Mouse (Mus musculus): Measurements from ENCODE around the gene Tet1. TPM values are rescaled to one million over a fixed set of nuclear protein-coding genes. Genes with fewer than 3 reads are reported as not detected.

Tet1 gene
- total RNA-seq, 2 experiments from 2014 or later, result 49.3 to 51.1 TPM

Other genes starting within 250 kb of the Tet1 start
- 1 to 10 TPM; 3.2 to 4.2 TPM for gene Stox1, start 182.9 kb downstream of the Tet1 start, total RNA-seq (2021)
- gene Ccar1, start 116.7 kb downstream of the Tet1 start, total RNA-seq (2021), result 10 to 100 TPM; 64.6 to 68.3 TPM
- gene Slc25a16, start 11.6 kb upstream of the Tet1 start, total RNA-seq (2021), result 10 to 100 TPM; 41.3 to 45.0 TPM
- 1 to 10 TPM; 1.8 to 2.1 TPM for gene Dna2, start 38.0 kb upstream of the Tet1 start, total RNA-seq (2021)
- 10 to 100 TPM; 68.9 to 74.6 TPM for gene Rufy2, start 71.2 kb upstream of the Tet1 start, total RNA-seq (2021)
- gene Hnrnph3, start 115.2 kb upstream of the Tet1 start, total RNA-seq (2021), result 10 to 100 TPM; 31.0 to 39.5 TPM
- 1 to 10 TPM; 1.8 to 3.0 TPM for gene Pbld2, start 115.3 kb upstream of the Tet1 start, total RNA-seq (2021)
- gene Pbld1, start 151.2 kb upstream of the Tet1 start, total RNA-seq (2021), result under 1 TPM; 0.21 to 0.48 TPM
- 1 to 10 TPM; 1.3 to 2.7 TPM for gene Atoh7, start 190.7 kb upstream of the Tet1 start, total RNA-seq (2021)

All from layer of hippocampus, postnatal 14 days (tissue).